Mouse (Mus musculus): ENCODE results near the gene Skida1.

The Skida1 gene

GRCm38 (mm10) chr2:18038141-18038752 is 10.6 kb downstream of the Skida1 start:
- peak; percentile 89 for DNase-seq

GRCm38 (mm10) chr2:18037491-18037890 is 11.4 kb downstream of the Skida1 start, which contains the start of gene A930004D18Rik:
Gene A930004D18Rik (minus strand): TSS chr2:18037737.
- no peak for DNase-seq

GRCm38 (mm10) chr2:18034371-18035250 is 14.2 kb downstream of the Skida1 start:
- DNase-seq, result peak; percentile 73

- DNase-seq, result peak; percentile 9
These were observed 15.4 kb downstream of the Skida1 start for GRCm38 (mm10) chr2:18033166-18034108.

GRCm38 (mm10) chr2:18032538-18032895 is 16.3 kb downstream of the Skida1 start:
- DNase-seq, result peak; percentile 75

- peak; percentile 64 for DNase-seq
These were observed 16.9 kb downstream of the Skida1 start for GRCm38 (mm10) chr2:18031831-18032537.

- peak; percentile 70 for DNase-seq
These were observed 17.5 kb downstream of the Skida1 start for GRCm38 (mm10) chr2:18031271-18031821.

- DNase-seq, result peak; percentile 44
These were observed 18.3 kb downstream of the Skida1 start for GRCm38 (mm10) chr2:18030581-18030980.

- DNase-seq, result peak; percentile 8
These were observed 19.2 kb downstream of the Skida1 start for GRCm38 (mm10) chr2:18029656-18030055.

- DNase-seq, result peak; percentile 97
These were observed 20.5 kb downstream of the Skida1 start for GRCm38 (mm10) chr2:18028140-18029021.

- peak; percentile 98 for DNase-seq
These were observed 21.3 kb downstream of the Skida1 start for GRCm38 (mm10) chr2:18027448-18028139.

GRCm38 (mm10) chr2:18026116-18026947 is 22.5 kb downstream of the Skida1 start:
- DNase-seq, result peak; percentile 89

- DNase-seq, result no peak
These were observed 23.1 kb downstream of the Skida1 start for GRCm38 (mm10) chr2:18025781-18026115.

- no peak for DNase-seq
These were observed 23.7 kb downstream of the Skida1 start for GRCm38 (mm10) chr2:18025116-18025515.

GRCm38 (mm10) chr2:18022886-18023285 is 26.0 kb downstream of the Skida1 start:
- DNase-seq, result no peak

GRCm38 (mm10) chr2:18019122-18019521 is 29.7 kb downstream of the Skida1 start:
- no peak for DNase-seq

GRCm38 (mm10) chr2:18017321-18017720 is 31.5 kb downstream of the Skida1 start:
- no peak for DNase-seq

- no peak for DNase-seq
These were observed 32.2 kb downstream of the Skida1 start for GRCm38 (mm10) chr2:18016639-18017038.

GRCm38 (mm10) chr2:18015581-18015980 is 33.3 kb downstream of the Skida1 start:
- DNase-seq, result no peak
